Mouse (Mus musculus) c-Kit-positive CD71-positive TER-119-positive erythroid progenitor cells, embryonic 14.5 days (primary cell): ENCODE data around the gene Schip1.

Source experiments
- DNase-seq: peaks from one replicate; pipeline ENCODE4 v3.0.0-alpha.2; 2013; ENCODE audit warnings: low spot score

Gene Schip1

GRCm38 (mm10) chr3:68385544-68385943 is 320.9 kb downstream of the Schip1 start:
- DNase-seq = no peak

- no peak for DNase-seq
These were observed 323.4 kb downstream of the Schip1 start for GRCm38 (mm10) chr3:68388023-68388422.

GRCm38 (mm10) chr3:68393578-68393977 is 329.0 kb downstream of the Schip1 start:
- no peak for DNase-seq

- no peak for DNase-seq
These were observed 334.1 kb downstream of the Schip1 start for GRCm38 (mm10) chr3:68398691-68399090.

- DNase-seq = no peak
These were observed 335.5 kb downstream of the Schip1 start for GRCm38 (mm10) chr3:68400121-68400520.

- no peak for DNase-seq
These were observed 338.7 kb downstream of the Schip1 start for GRCm38 (mm10) chr3:68403343-68403742.

- no peak for DNase-seq
These were observed 339.2 kb downstream of the Schip1 start for GRCm38 (mm10) chr3:68403783-68404217.

- no peak for DNase-seq
These were observed 341.1 kb downstream of the Schip1 start for GRCm38 (mm10) chr3:68405724-68406123.

GRCm38 (mm10) chr3:68412262-68412661 is 347.7 kb downstream of the Schip1 start:
- no peak for DNase-seq

- DNase-seq = no peak
These were observed 355.2 kb downstream of the Schip1 start for GRCm38 (mm10) chr3:68419792-68420191.

GRCm38 (mm10) chr3:68420927-68421326 is 356.3 kb downstream of the Schip1 start:
- no peak for DNase-seq

- no peak for DNase-seq
These were observed 357.2 kb downstream of the Schip1 start for GRCm38 (mm10) chr3:68421849-68422248.

GRCm38 (mm10) chr3:68428081-68428480 is 363.5 kb downstream of the Schip1 start:
- no peak for DNase-seq

- DNase-seq = no peak
These were observed 369.8 kb downstream of the Schip1 start for GRCm38 (mm10) chr3:68434435-68434834.

GRCm38 (mm10) chr3:68434897-68435296 is 370.3 kb downstream of the Schip1 start:
- DNase-seq = no peak

- DNase-seq = no peak
These were observed 383.9 kb downstream of the Schip1 start for GRCm38 (mm10) chr3:68448480-68448879.

GRCm38 (mm10) chr3:68451634-68452033 is 387.0 kb downstream of the Schip1 start:
- DNase-seq = no peak

GRCm38 (mm10) chr3:68453266-68453665 is 388.7 kb downstream of the Schip1 start:
- no peak for DNase-seq

GRCm38 (mm10) chr3:68453719-68454455 is 389.3 kb downstream of the Schip1 start:
- DNase-seq = no peak

GRCm38 (mm10) chr3:68466643-68467042 is 402.0 kb downstream of the Schip1 start:
- DNase-seq = no peak

- DNase-seq = no peak
These were observed 403.5 kb downstream of the Schip1 start for GRCm38 (mm10) chr3:68467941-68468687.

- DNase-seq = no peak
These were observed 405.0 kb downstream of the Schip1 start for GRCm38 (mm10) chr3:68469643-68470042.

GRCm38 (mm10) chr3:68470061-68470460 is 405.5 kb downstream of the Schip1 start:
- no peak for DNase-seq
